Mouse (Mus musculus) C2C12 (cell line): ENCODE results near the gene Tomm6.
A peak's percentile ranks its signal among the peaks of the same experiment; 100 is the strongest.

Source experiments
- CEBPB ChIP-seq: IDR thresholded peaks from one replicate; pipeline ENCODE4 v1.6.1; 2011; ENCODE audit warnings: low read depth, mild to moderate bottlenecking, control low read depth, moderate library complexity
- CTCF ChIP-seq: IDR thresholded peaks from one replicate; pipeline ENCODE4 v1.5.1; 2011; ENCODE audit not compliant: control insufficient read depth, insufficient read depth, insufficient read length
- MAX ChIP-seq: IDR thresholded peaks from one replicate; pipeline ENCODE4 v1.6.1; 2011; ENCODE audit warnings: mild to moderate bottlenecking, control low read depth

DNA sequence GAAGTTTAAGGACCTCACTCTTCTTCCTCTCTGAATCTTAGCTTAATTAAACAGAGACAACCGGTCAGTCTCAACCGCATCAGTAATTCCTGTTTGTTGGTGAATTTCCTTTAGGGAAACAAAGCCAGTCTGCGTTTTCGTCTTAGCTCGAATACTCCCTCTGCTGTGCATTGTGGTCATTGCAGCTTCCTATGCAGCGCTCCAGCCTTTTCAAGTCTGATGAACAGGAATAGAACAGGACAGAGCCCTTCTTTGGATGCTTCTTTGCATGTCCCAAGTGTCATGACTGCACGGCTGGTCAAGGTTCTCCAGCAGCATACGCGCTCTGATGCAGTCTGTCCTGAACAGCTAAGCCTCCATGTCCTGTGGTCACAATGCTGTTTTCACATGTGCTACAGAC is 11.6 kb downstream of the Tomm6 start:
- peak; percentile 24 for TF ChIP-seq CTCF
- TF ChIP-seq CEBPB: no peak
- no peak for TF ChIP-seq MAX
